Mouse (Mus musculus) kidney, postnatal 0 days (tissue): ENCODE data around the gene Stk11ip. TPM values are rescaled to one million over a fixed set of nuclear protein-coding genes. Genes with fewer than 3 reads are reported as not detected.

ENCODE experiments used
- ATAC-seq: fragments of 200-750 bp; cut with Nextera tagmentation; replicated peaks from 2 replicates; pipeline ENCODE4 v1.8.0; 2017; ENCODE audit warnings: low read depth, moderate number of reproducible peaks, moderate TSS enrichment, moderate library complexity; ENCODE audit not compliant: low FRiP score
- DNase-seq: peaks from one replicate; pipeline ENCODE4 v3.0.0-alpha.2; 2016; ENCODE audit warnings: low spot score
- H3K27ac ChIP-seq: fragments of 300-500 bp; sonication (generic); 2 replicates; pipeline ENCODE4 v1.5.1; 2014; ENCODE audit warnings: mild to moderate bottlenecking
- H3K27me3 ChIP-seq: fragments of 300-500 bp; sonication (generic); 2 replicates; pipeline ENCODE4 v1.6.1; 2014; ENCODE audit warnings: low read length, mixed read lengths; ENCODE audit not compliant: insufficient read depth
- H3K36me3 ChIP-seq: fragments of 300-500 bp; sonication (generic); 2 replicates; pipeline ENCODE4 v1.6.1; 2014; ENCODE audit warnings: low read length, mixed read lengths; ENCODE audit not compliant: insufficient read depth
- H3K4me1 ChIP-seq: fragments of 300-500 bp; sonication (generic); replicated peaks from 2 replicates; pipeline ENCODE4 v1.6.1; 2014; ENCODE audit warnings: antibody characterized with exemption, low read length, mixed read lengths; ENCODE audit not compliant: insufficient read depth
- H3K4me2 ChIP-seq: fragments of 300-500 bp; sonication (generic); 2 replicates; pipeline ENCODE4 v1.6.1; 2014; ENCODE audit warnings: mild to moderate bottlenecking, low read length, moderate library complexity, mixed read lengths
- H3K4me3 ChIP-seq: fragments of 300-500 bp; sonication (generic); replicated peaks from 2 replicates; pipeline ENCODE4 v1.5.1; 2014; ENCODE audit warnings: low read depth, low read length
- H3K9ac ChIP-seq: fragments of 300-500 bp; sonication (generic); 2 replicates; pipeline ENCODE4 v1.6.1; 2014; ENCODE audit warnings: low read depth, low read length
- H3K9me3 ChIP-seq: fragments of 300-500 bp; sonication (generic); replicated peaks from 2 replicates; pipeline ENCODE4 v1.6.1; 2016; ENCODE audit warnings: low read length, inconsistent platforms, mixed read lengths
- CTCF ChIP-seq: IDR thresholded peaks from 2 replicates; pipeline ENCODE4 v1.5.1; 2016; ENCODE audit warnings: antibody characterized with exemption, low read depth, mild to moderate bottlenecking, moderate library complexity
- whole genome bisulfite sequencing: fragments of 180-500 bp; shearing (Covaris S2); extraction: QIAGEN DNeasy Blood & Tissue Kit; methylation state at CpG from one replicate; pipeline ENCODE4 v1.1.7; 2014; 5-methylcytosine and 5-hydroxymethylcytosine counted together
- polyA plus RNA-seq: library from polyadenylated mRNA; unstranded; fragments of >200 nt; fragmentation: Nextera tagmentation; extraction: Ambion mirVana; gene quantifications from 2 replicates; pipeline ENCODE4 v1.2.1, GENCODE M21; 2015

The Stk11ip gene
- polyA plus RNA-seq, 1 experiment from 2014 or later: 14.9 TPM

GRCm38 (mm10) chr1:75570403-75570802 lies 49.1 kb downstream of the Stk11ip start:
- no peak for TF ChIP-seq CTCF
- Histone ChIP-seq H3K9me3 (no peaks in the 10 kb centered on the region), H3K4me3 (no peak overlapping the region), H3K9ac (no peak overlapping the region), H3K27ac (no peak overlapping the region), H3K27me3 (no peaks in the 10 kb centered on the region), H3K4me2 (no peak overlapping the region), H3K36me3 (no peaks in the 10 kb centered on the region), H3K4me1 (no peaks in the 10 kb centered on the region)
- 58% methylated on average over 6 of the region's 6 CpGs for WGBS
- DNase-seq (no peak), ATAC-seq (no peak)

GRCm38 (mm10) chr1:75572776-75573175 lies 51.4 kb downstream of the Stk11ip start:
- Histone ChIP-seq H3K4me2 (no peak overlapping the region), H3K9ac (no peak overlapping the region), H3K27me3 (no peaks in the 10 kb centered on the region), H3K36me3 (no peaks in the 10 kb centered on the region), H3K4me3 (no peak overlapping the region), H3K27ac (no peak overlapping the region), H3K9me3 (no peaks in the 10 kb centered on the region), H3K4me1 (no peaks in the 10 kb centered on the region)
- DNase-seq (no peak), ATAC-seq (no peak)
- WGBS: 85% methylated on average over 6 of the region's 6 CpGs
- TF ChIP-seq CTCF: no peak

- no peak overlapping the region for H3K27ac ChIP-seq
- H3K4me2 ChIP-seq: no peak overlapping the region
- 81% methylated on average over 7 of the region's 7 CpGs for WGBS
- no peak for ATAC-seq
- no peak for DNase-seq
- no peaks in the 10 kb centered on the region for H3K27me3 ChIP-seq
- no peaks in the 10 kb centered on the region for H3K36me3 ChIP-seq
- H3K4me3 ChIP-seq: no peak overlapping the region
- H3K4me1 ChIP-seq: no peaks in the 10 kb centered on the region
- no peaks in the 10 kb centered on the region for H3K9me3 ChIP-seq
- H3K9ac ChIP-seq: no peak overlapping the region
- no peak for TF ChIP-seq CTCF
Measured at GRCm38 (mm10) chr1:75573715-75574114, 52.4 kb downstream of the Stk11ip start.

GRCm38 (mm10) chr1:75574476-75575310 lies 53.4 kb downstream of the Stk11ip start:
- no peaks in the 10 kb centered on the region for H3K27me3 ChIP-seq
- H3K9me3 ChIP-seq: no peaks in the 10 kb centered on the region
- no peak overlapping the region for H3K4me3 ChIP-seq
- no peak for TF ChIP-seq CTCF
- no peak overlapping the region for H3K9ac ChIP-seq
- no peak overlapping the region for H3K27ac ChIP-seq
- H3K4me2 ChIP-seq: no peak overlapping the region
- ATAC-seq (no peak), DNase-seq (no peak)
- WGBS: 54% methylated on average over 17 of the region's 17 CpGs
- H3K36me3 ChIP-seq: no peaks in the 10 kb centered on the region
- no peaks in the 10 kb centered on the region for H3K4me1 ChIP-seq

GRCm38 (mm10) chr1:75581936-75582624 lies 60.8 kb downstream of the Stk11ip start:
- ATAC-seq: no peak
- Histone ChIP-seq H3K27ac (no peak overlapping the region), H3K27me3 (no peaks in the 10 kb centered on the region), H3K4me2 (no peak overlapping the region), H3K36me3 (no peaks in the 10 kb centered on the region), H3K9ac (no peak overlapping the region), H3K9me3 (no peaks in the 10 kb centered on the region), H3K4me1 (no peaks in the 10 kb centered on the region), H3K4me3 (no peak overlapping the region)
- no peak for DNase-seq
- TF ChIP-seq CTCF: no peak
- WGBS: 47% methylated on average over 7 of the region's 7 CpGs

- no peaks in the 10 kb centered on the region for H3K4me1 ChIP-seq
- no peak for TF ChIP-seq CTCF
- WGBS: 79% methylated on average over 5 of the region's 5 CpGs
Measured at GRCm38 (mm10) chr1:75582625-75582956, 61.3 kb downstream of the Stk11ip start.

More at GRCm38 (mm10) chr1:75582625-75582956, 61.3 kb downstream of the Stk11ip start:
- H3K27me3 ChIP-seq: no peaks in the 10 kb centered on the region
- ATAC-seq (no peak), DNase-seq (no peak)
- no peak overlapping the region for H3K27ac ChIP-seq
- no peaks in the 10 kb centered on the region for H3K9me3 ChIP-seq
- no peak overlapping the region for H3K4me2 ChIP-seq
- H3K9ac ChIP-seq: no peak overlapping the region
- H3K4me3 ChIP-seq: no peak overlapping the region
- no peaks in the 10 kb centered on the region for H3K36me3 ChIP-seq
